Mouse (Mus musculus): Measurements from ENCODE around the gene Phldb2. TPM values are rescaled to one million over a fixed set of nuclear protein-coding genes. Genes with fewer than 3 reads are reported as not detected.
A peak's percentile ranks its signal among the peaks of the same experiment; 100 is the strongest.

The Phldb2 gene
- polyA plus RNA-seq, 1 experiment from 2014 or later, result 7.2 TPM

GRCm38 (mm10) chr16:45968716-45969115 is 15.3 kb upstream of the Phldb2 start:
- H3K9me3 ChIP-seq, result no peaks in the 10 kb centered on the region
- 76% methylated on average over 5 of the region's 5 CpGs for WGBS
- no peak for ATAC-seq (replicated peaks)
- H3K36me3 ChIP-seq, result 0 out of 2 replicates have a peak, but pooled peaks cover 2% of the 10 kb centered on the region
- no peaks in the 10 kb centered on the region for H3K27me3 ChIP-seq
- no peak overlapping the region for H3K4me3 ChIP-seq
- no peak overlapping the region for H3K9ac ChIP-seq (replicated peaks)
- no peak overlapping the region for H3K4me2 ChIP-seq (replicated peaks)
- H3K4me1 ChIP-seq, result peaks cover 3% of the 10 kb centered on the region; the same call in 1 of the 2 replicates
- H3K27ac ChIP-seq (replicated peaks), result no peak overlapping the region

GRCm38 (mm10) chr16:45967471-45967870 is 14.1 kb upstream of the Phldb2 start:
- Histone ChIP-seq H3K4me1 (peaks cover 3% of the 10 kb centered on the region; the same call in 1 of the 2 replicates), H3K4me3 (no peak overlapping the region), H3K27ac (replicated peaks) (no peak overlapping the region), H3K9me3 (no peaks in the 10 kb centered on the region), H3K4me2 (replicated peaks) (no peak overlapping the region), H3K36me3 (peaks cover 3% of the 10 kb centered on the region; the same call in 1 of the 2 replicates), H3K9ac (replicated peaks) (no peak overlapping the region), H3K27me3 (no peaks in the 10 kb centered on the region)
- ATAC-seq (replicated peaks), result peak; percentile 95
- WGBS, result 10% methylated on average over 7 of the region's 7 CpGs

DNA sequence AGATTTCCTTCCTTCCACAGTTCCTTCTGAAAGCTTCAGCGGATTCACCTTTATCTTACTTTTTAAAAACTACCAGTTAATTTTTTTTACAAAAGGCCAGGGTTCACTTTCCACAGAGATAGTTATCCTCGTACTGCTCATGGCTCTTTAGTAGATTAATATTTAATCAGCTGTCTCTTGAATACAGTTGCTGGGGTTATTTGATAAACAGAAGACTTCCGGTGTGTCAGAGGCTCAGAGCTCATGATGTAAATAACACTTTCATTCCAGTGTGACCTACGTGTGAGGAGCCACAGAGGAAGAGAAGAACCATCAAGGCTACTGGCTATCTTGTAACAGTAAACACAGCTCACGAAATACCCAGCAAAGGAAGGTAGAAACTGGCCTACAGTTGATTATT is 13.2 kb upstream of the Phldb2 start:
- 87% methylated on average over 5 of the region's 5 CpGs for WGBS
- ATAC-seq (replicated peaks), result no peak
- Histone ChIP-seq H3K4me3 (no peak overlapping the region), H3K9me3 (no peaks in the 10 kb centered on the region), H3K9ac (replicated peaks) (no peak overlapping the region), H3K36me3 (peaks cover 7% of the 10 kb centered on the region; the same call in 1 of the 2 replicates), H3K4me2 (replicated peaks) (no peak overlapping the region), H3K27me3 (no peaks in the 10 kb centered on the region), H3K27ac (replicated peaks) (no peak overlapping the region), H3K4me1 (peaks cover 3% of the 10 kb centered on the region; the same call in 1 of the 2 replicates)

- Histone ChIP-seq H3K9ac (replicated peaks) (no peak overlapping the region), H3K4me2 (replicated peaks) (no peak overlapping the region), H3K27ac (replicated peaks) (no peak overlapping the region), H3K27me3 (no peaks in the 10 kb centered on the region), H3K9me3 (no peaks in the 10 kb centered on the region), H3K4me1 (peaks cover 3% of the 10 kb centered on the region; the same call in 1 of the 2 replicates), H3K36me3 (peaks cover 4% of the 10 kb centered on the region; the same call in 1 of the 2 replicates), H3K4me3 (no peak overlapping the region)
- 88% methylated on average over 6 of the region's 6 CpGs for WGBS
- no peak for ATAC-seq (replicated peaks)
Observed at GRCm38 (mm10) chr16:45964777-45965176, 11.4 kb upstream of the Phldb2 start.

DNA sequence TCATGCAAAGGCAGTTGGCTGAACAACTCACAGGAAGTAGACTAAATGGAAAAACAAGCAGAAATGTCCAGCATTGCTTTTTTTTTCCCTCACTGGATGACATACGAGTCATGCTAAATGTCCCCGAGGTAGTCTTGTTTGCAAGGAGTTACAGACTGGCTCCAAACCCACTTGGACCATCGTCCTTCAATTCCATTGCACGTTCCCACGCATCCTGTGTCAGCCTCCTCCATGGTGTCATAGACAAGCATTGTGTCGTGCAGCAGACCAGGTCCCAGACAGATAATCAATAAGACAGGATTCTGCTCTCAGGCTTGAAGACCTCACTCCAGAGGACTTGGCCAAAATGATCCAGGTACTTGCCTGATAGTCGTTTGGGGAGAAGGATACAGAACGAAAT is 10.4 kb upstream of the Phldb2 start:
- H3K36me3 ChIP-seq, result peaks cover 4% of the 10 kb centered on the region; the same call in 1 of the 2 replicates
- no peak for ATAC-seq (replicated peaks)
- no peaks in the 10 kb centered on the region for H3K9me3 ChIP-seq
- whole genome bisulfite sequencing, result 92% methylated on average over 8 of the region's 8 CpGs
- no peak overlapping the region for H3K27ac ChIP-seq (replicated peaks)
- H3K9ac ChIP-seq (replicated peaks), result no peak overlapping the region
- peaks cover 3% of the 10 kb centered on the region; the same call in 1 of the 2 replicates for H3K4me1 ChIP-seq
- H3K4me3 ChIP-seq, result no peak overlapping the region
- H3K27me3 ChIP-seq, result no peaks in the 10 kb centered on the region
- H3K4me2 ChIP-seq (replicated peaks), result no peak overlapping the region

GRCm38 (mm10) chr16:45963088-45963487 is 9.7 kb upstream of the Phldb2 start:
- Histone ChIP-seq H3K27me3 (no peaks in the 10 kb centered on the region), H3K36me3 (peaks cover 4% of the 10 kb centered on the region; the same call in 1 of the 2 replicates), H3K4me3 (no peak overlapping the region), H3K9ac (replicated peaks) (no peak overlapping the region), H3K4me2 (replicated peaks) (no peak overlapping the region), H3K27ac (replicated peaks) (no peak overlapping the region), H3K9me3 (no peaks in the 10 kb centered on the region), H3K4me1 (peaks cover 3% of the 10 kb centered on the region; the same call in 1 of the 2 replicates)
- ATAC-seq (replicated peaks), result no peak
- 82% methylated on average over 5 of the region's 5 CpGs for WGBS

DNA sequence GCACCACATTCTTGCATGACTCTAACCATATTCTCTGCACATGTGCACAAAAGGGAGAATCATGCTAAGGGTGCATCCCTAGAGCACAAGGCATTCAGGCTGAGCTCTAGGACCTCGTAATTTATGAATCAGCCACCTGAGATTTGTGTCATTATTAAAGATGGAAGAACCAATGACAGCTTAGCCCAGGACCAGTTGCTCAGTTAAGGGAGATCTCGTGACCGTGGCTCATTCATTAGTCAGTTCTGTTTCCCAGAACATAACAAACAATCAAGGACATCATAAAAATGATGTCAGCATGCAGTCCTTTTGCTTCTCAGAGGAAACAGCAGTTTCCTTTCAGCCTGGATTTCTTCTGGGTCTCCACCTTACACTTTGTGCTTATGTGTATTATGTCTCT is 7.6 kb upstream of the Phldb2 start:
- no peaks in the 10 kb centered on the region for H3K27me3 ChIP-seq
- H3K4me3 ChIP-seq, result no peak overlapping the region
- H3K9ac ChIP-seq (replicated peaks), result no peak overlapping the region
- H3K4me1 ChIP-seq, result no peaks in the 10 kb centered on the region
- no peak for ATAC-seq (replicated peaks)
- no peaks in the 10 kb centered on the region for H3K9me3 ChIP-seq
- H3K4me2 ChIP-seq (replicated peaks), result no peak overlapping the region
- no peak overlapping the region for H3K27ac ChIP-seq (replicated peaks)
- H3K36me3 ChIP-seq, result peaks cover 4% of the 10 kb centered on the region; the same call in 1 of the 2 replicates
- WGBS, result 89% methylated on average over 3 of the region's 3 CpGs

DNA sequence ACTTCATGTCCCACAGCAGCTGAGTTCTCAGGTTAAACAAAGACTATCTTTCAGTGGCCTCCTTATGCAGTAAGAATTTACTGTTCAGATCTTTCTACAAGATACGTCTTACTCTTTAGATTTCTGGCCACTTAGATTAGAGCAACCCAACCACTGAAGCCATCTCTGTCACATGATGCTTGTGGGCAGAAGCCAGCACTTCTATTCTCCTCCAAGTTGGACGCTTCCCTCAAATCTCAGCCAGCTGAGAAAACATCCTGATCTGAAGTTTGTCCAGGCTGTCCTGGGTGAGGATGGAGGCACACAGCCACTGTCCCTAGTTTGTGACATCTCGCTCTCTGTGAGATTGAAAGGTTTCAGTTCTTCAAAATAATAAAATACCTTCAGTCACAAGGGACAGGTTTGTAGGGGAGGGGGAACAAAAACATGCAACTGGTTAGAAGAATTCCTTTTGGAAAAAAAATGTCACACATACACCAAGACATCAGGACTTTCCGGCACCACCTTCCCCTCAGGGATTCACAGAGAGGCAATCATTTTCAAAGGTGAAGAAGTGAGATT is 3.1 kb upstream of the Phldb2 start:
- H3K27me3 ChIP-seq, result no peaks in the 10 kb centered on the region
- H3K9ac ChIP-seq (replicated peaks), result no peak overlapping the region
- no peak for ATAC-seq (replicated peaks)
- H3K36me3 ChIP-seq, result no peaks in the 10 kb centered on the region
- H3K4me1 ChIP-seq, result no peaks in the 10 kb centered on the region
- H3K9me3 ChIP-seq, result no peaks in the 10 kb centered on the region
- H3K4me2 ChIP-seq (replicated peaks), result no peak overlapping the region
- no peak overlapping the region for H3K4me3 ChIP-seq
- WGBS, result 77% methylated on average over 4 of the region's 4 CpGs
- H3K27ac ChIP-seq (replicated peaks), result no peak overlapping the region

- Histone ChIP-seq H3K4me2 (replicated peaks) (no peak overlapping the region), H3K9me3 (no peaks in the 10 kb centered on the region), H3K4me3 (no peak overlapping the region), H3K4me1 (no peaks in the 10 kb centered on the region), H3K36me3 (no peaks in the 10 kb centered on the region), H3K27ac (replicated peaks) (no peak overlapping the region), H3K9ac (replicated peaks) (no peak overlapping the region), H3K27me3 (no peaks in the 10 kb centered on the region)
- ATAC-seq (replicated peaks), result no peak
- WGBS, result 70% methylated on average over 5 of the region's 5 CpGs
Observed at GRCm38 (mm10) chr16:45952501-45952900, 897 bp downstream of the Phldb2 start.

DNA sequence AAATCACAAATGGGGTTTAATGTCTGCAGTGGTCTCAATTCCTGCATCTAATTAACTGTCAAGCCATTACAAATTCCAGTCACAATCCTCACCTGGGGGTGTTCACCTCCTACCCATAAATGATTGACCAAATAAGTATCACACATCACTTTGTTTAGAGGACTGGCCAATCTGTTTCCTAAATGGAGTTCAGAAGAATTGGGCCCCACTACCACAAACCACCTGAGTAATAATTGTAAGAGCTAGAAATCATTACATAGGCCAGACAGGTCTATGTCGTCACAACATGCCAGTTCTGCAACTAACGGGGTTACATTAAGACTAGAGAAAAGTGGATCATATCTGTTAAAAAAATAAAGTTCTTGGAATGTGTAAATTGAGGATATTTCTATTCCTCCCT is 1.4 kb downstream of the Phldb2 start:
- Histone ChIP-seq H3K4me2 (replicated peaks) (no peak overlapping the region), H3K27me3 (no peaks in the 10 kb centered on the region), H3K4me1 (no peaks in the 10 kb centered on the region), H3K36me3 (no peaks in the 10 kb centered on the region), H3K27ac (replicated peaks) (no peak overlapping the region), H3K9me3 (no peaks in the 10 kb centered on the region), H3K4me3 (no peak overlapping the region), H3K9ac (replicated peaks) (no peak overlapping the region)
- no peak for ATAC-seq (replicated peaks)
- 89% methylated on average over 2 of the region's 2 CpGs for WGBS

GRCm38 (mm10) chr16:45946335-45946734 is 7.1 kb downstream of the Phldb2 start:
- Histone ChIP-seq H3K27me3 (no peaks in the 10 kb centered on the region), H3K36me3 (no peaks in the 10 kb centered on the region), H3K4me1 (no peaks in the 10 kb centered on the region), H3K27ac (replicated peaks) (no peak overlapping the region), H3K4me3 (no peak overlapping the region), H3K4me2 (replicated peaks) (no peak overlapping the region), H3K9me3 (no peaks in the 10 kb centered on the region), H3K9ac (replicated peaks) (no peak overlapping the region)
- no peak for ATAC-seq (replicated peaks)
- 92% methylated on average over 2 of the region's 2 CpGs for WGBS

DNA sequence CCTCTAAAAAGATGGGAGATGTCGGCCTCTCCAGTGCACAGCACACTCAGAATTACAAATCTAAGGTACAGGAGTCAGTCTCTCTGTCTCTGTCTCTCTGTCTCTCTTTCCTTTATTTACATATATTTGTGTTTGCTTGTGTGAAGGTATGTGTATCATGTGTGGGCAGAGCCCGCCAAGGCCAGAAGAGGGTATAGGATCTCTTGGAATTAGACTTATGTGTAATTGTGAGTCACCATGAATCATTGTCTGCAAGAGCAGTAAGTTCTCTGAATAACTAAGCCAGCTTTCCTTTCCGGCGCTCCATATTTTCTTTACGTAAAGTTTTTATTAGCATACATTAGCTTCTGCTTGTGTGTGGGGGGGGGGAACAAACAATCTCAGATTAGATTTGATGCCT is 7.7 kb downstream of the Phldb2 start:
- H3K9me3 ChIP-seq, result no peaks in the 10 kb centered on the region
- 93% methylated on average over 5 of the region's 5 CpGs for WGBS
- H3K27me3 ChIP-seq, result no peaks in the 10 kb centered on the region
- no peak overlapping the region for H3K9ac ChIP-seq (replicated peaks)
- H3K4me2 ChIP-seq (replicated peaks), result no peak overlapping the region
- no peak for ATAC-seq (replicated peaks)
- H3K4me1 ChIP-seq, result no peaks in the 10 kb centered on the region
- H3K4me3 ChIP-seq, result no peak overlapping the region
- H3K36me3 ChIP-seq, result no peaks in the 10 kb centered on the region
- no peak overlapping the region for H3K27ac ChIP-seq (replicated peaks)

- Histone ChIP-seq H3K27me3 (no peaks in the 10 kb centered on the region), H3K4me2 (replicated peaks) (no peak overlapping the region), H3K36me3 (no peaks in the 10 kb centered on the region), H3K4me1 (no peaks in the 10 kb centered on the region), H3K9ac (replicated peaks) (no peak overlapping the region), H3K4me3 (no peak overlapping the region), H3K27ac (replicated peaks) (no peak overlapping the region), H3K9me3 (no peaks in the 10 kb centered on the region)
- 68% methylated on average over 11 of the region's 11 CpGs for WGBS
- no peak for ATAC-seq (replicated peaks)
Observed at GRCm38 (mm10) chr16:45945174-45945631, 8.2 kb downstream of the Phldb2 start.
